9 mouse cellular contexts compared by ENCODE assay signal in the genomic region with DNA sequence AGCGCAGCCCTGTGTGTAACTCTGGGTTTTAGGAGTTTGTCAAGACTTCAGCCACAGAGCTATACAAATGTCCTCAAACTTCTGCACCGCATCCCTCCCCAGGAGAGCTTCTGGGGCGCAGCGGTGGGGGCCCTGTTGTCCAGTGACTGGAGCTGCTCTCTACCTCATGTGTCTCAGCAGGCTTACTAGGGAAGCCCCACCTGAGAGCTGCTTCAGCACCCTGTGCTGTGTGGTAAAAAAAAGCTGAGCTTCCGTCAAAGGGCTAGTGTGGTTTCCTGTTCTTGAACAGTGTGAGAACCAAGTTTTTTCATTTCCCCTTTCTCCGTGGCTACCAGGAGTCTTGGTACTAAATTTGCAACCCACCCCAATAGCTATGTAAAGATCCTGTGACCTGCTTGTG. TPM values are rescaled to one million over a fixed set of nuclear protein-coding genes. Genes with fewer than 3 reads are reported as not detected.
DNase-seq lines count a peak whose midpoint lies in the region; ATAC-seq and TF ChIP-seq lines count a peak whose summit lies in the region.
"Had no signal": no experiment of that assay in that cellular context is flagged by ENCODE, and none has a peak within 500 bp of the region (broad histone marks: within the 10 kb centered on the region; RNA-seq: fewer than 3 reads in every experiment).

No protein-coding gene starts in this region.

- 73% methylated on average over 6 of the region's 6 CpGs for WGBS in lung, embryonic 14.5 days
- WGBS in lung, adult 2 months, result 63% methylated on average over 6 of the region's 6 CpGs
- 73% methylated on average over 6 of the region's 6 CpGs for WGBS in heart, embryonic 11.5 days (ENCODE audit: insufficient replicate concordance)

- H3K27ac ChIP-seq in lung, embryonic 14.5 days (ENCODE audit: low read depth), result peak overlapping the region; percentile 75; the same call in 1 of the 2 replicates
- H3K27ac ChIP-seq in heart, embryonic 11.5 days (ENCODE audit: low read depth, low read length), result peak overlapping the region; percentile 77; the same call in 1 of the 2 replicates

- TF ChIP-seq POLR2A in lung, adult 2 months (IDR thresholded peaks at IDR 0.05; ENCODE audit: borderline replicate concordance, extremely low read depth, low read depth, low read length), result no peak

- no peak for DNase-seq in lung, embryonic 14.5 days
- DNase-seq in lung, adult 2 months, result no peak
- DNase-seq in lung, postnatal 36 days, result peak; percentile 62
- DNase-seq in thymus, postnatal 14 days, result peak; percentile 78
- DNase-seq in gastrocnemius, adult 8-10 months (ENCODE audit: low spot score in 2 of 2), result no peak
- no peak for DNase-seq in Muller cell, postnatal 12 days (ENCODE audit: inconsistent ontology term)
- no peak for DNase-seq in right cerebral cortex, postnatal 25 days
- DNase-seq: adrenal gland, adult 2 months had no signal

- peaks cover 22% of the 10 kb centered on the region for H3K4me1 ChIP-seq in lung, embryonic 14.5 days (ENCODE audit: insufficient read depth)
- peaks cover 9% of the 10 kb centered on the region for H3K4me1 ChIP-seq in lung, adult 2 months (ENCODE audit: control insufficient read depth, insufficient read depth, low read length)
- peaks cover 40% of the 10 kb centered on the region for H3K4me1 ChIP-seq in heart, embryonic 11.5 days (ENCODE audit: control insufficient read depth, insufficient read depth, low read length)

- peak overlapping the region; percentile 15; the same call in 1 of the 2 replicates for H3K4me2 ChIP-seq in lung, embryonic 14.5 days
- no peak overlapping the region for H3K4me2 ChIP-seq in heart, embryonic 11.5 days

- H3K9ac ChIP-seq in lung, embryonic 14.5 days, result no peak overlapping the region
- H3K9ac ChIP-seq in heart, embryonic 11.5 days (ENCODE audit: low read depth, low read length), result 0 out of 2 replicates have a peak overlapping the region, but pooled peaks have one; percentile 6

- H3K4me3 ChIP-seq in lung, embryonic 14.5 days (ENCODE audit: low read depth, low read length), result no peak overlapping the region
- no peak overlapping the region for H3K4me3 ChIP-seq in lung, adult 2 months (replicated peaks; ENCODE audit: extremely low read depth, low read depth, low read length)
- no peak overlapping the region for H3K4me3 ChIP-seq in heart, embryonic 11.5 days (ENCODE audit: low read depth, low read length)

- H3K36me3 ChIP-seq in lung, embryonic 14.5 days (ENCODE audit: insufficient read depth), result peaks cover 12% of the 10 kb centered on the region; the same call in 1 of the 2 replicates
- H3K36me3 ChIP-seq in heart, embryonic 11.5 days (ENCODE audit: control insufficient read depth, insufficient read depth, low read length), result peaks cover 3% of the 10 kb centered on the region

- no peak for TF ChIP-seq CTCF in lung, embryonic 14.5 days (IDR thresholded peaks at IDR 0.05; ENCODE audit: low read depth)
- TF ChIP-seq CTCF in lung, adult 2 months (IDR thresholded peaks at IDR 0.05; ENCODE audit: insufficient read depth, low read length), result no peak

- no peak for ATAC-seq in lung, embryonic 14.5 days (ENCODE audit: insufficient read depth)
- ATAC-seq in heart, embryonic 11.5 days (replicated peaks; ENCODE audit: insufficient number of reproducible peaks, low FRiP score, low TSS enrichment), result no peak

- no peaks in the 10 kb centered on the region for H3K9me3 ChIP-seq in lung, embryonic 14.5 days (ENCODE audit: low read depth, low read length)
- no peaks in the 10 kb centered on the region for H3K9me3 ChIP-seq in heart, embryonic 11.5 days (replicated peaks; ENCODE audit: control insufficient read depth, low read length)

- no peaks in the 10 kb centered on the region for H3K27me3 ChIP-seq in lung, embryonic 14.5 days (ENCODE audit: insufficient read depth, low read length)
- H3K27me3 ChIP-seq in heart, embryonic 11.5 days (ENCODE audit: control insufficient read depth, insufficient read depth, low read length), result no peaks in the 10 kb centered on the region

RNA-seq across cellular contexts. Expression of a gene that starts 22.9 kb away (rescaled TPM):
- 66.4 and 67.4 TPM in 2 replicates for polyA plus RNA-seq in lung, embryonic 14.5 days (2014; fragmentation: Nextera tagmentation; extraction: Ambion mirVana)
- polyA plus RNA-seq in lung, adult 2 months (2012; rRNA removed), result 93.8 and 94.6 TPM in 2 replicates
- polyA plus RNA-seq in heart, embryonic 11.5 days (2014; fragmentation: Nextera tagmentation; extraction: Ambion mirVana), result 53.8 and 57.4 TPM in 2 replicates
- total RNA-seq in gastrocnemius, adult 8-10 months (2022), result 1 to 10 TPM; 4.8 to 6.2 (median 5.8) TPM

RNA-seq across cellular contexts. Expression of a gene that starts 23.0 kb away (rescaled TPM):
- polyA plus RNA-seq in lung, embryonic 14.5 days (2014; fragmentation: Nextera tagmentation; extraction: Ambion mirVana), result 3.9 and 4.0 TPM in 2 replicates
- 2.4 and 3.2 TPM in 2 replicates for polyA plus RNA-seq in lung, adult 2 months (2012; rRNA removed)
- polyA plus RNA-seq in heart, embryonic 11.5 days (2014; fragmentation: Nextera tagmentation; extraction: Ambion mirVana), result 4.6 and 5.5 TPM in 2 replicates
- total RNA-seq in gastrocnemius, adult 8-10 months (2022), result 1 to 10 TPM in 1 of 4 experiments, under 1 TPM in 3; 0.56 to 1.3 (median 0.83) TPM

RNA-seq across cellular contexts. Expression of a gene that starts 23.0 kb away (rescaled TPM):
- polyA plus RNA-seq in lung, embryonic 14.5 days (2014; fragmentation: Nextera tagmentation; extraction: Ambion mirVana), result 11.9 and 12.8 TPM in 2 replicates
- polyA plus RNA-seq in lung, adult 2 months (2012; rRNA removed), result 14.7 and 19.0 TPM in 2 replicates
- polyA plus RNA-seq in heart, embryonic 11.5 days (2014; fragmentation: Nextera tagmentation; extraction: Ambion mirVana), result 5.9 and 8.5 TPM in 2 replicates
- total RNA-seq in gastrocnemius, adult 8-10 months (2022), result 1 to 10 TPM in 3 of 4 experiments, under 1 TPM in 1; 0.92 to 2.1 (median 1.5) TPM

RNA-seq across cellular contexts. Expression of a gene that starts 36.5 kb away (rescaled TPM):
- 0.50 and 0.71 TPM in 2 replicates for polyA plus RNA-seq in lung, embryonic 14.5 days (2014; fragmentation: Nextera tagmentation; extraction: Ambion mirVana)
- polyA plus RNA-seq in lung, adult 2 months (2012; rRNA removed), result 1.2 and 1.3 TPM in 2 replicates
- 0.31 and 0.51 TPM in 2 replicates for polyA plus RNA-seq in heart, embryonic 11.5 days (2014; fragmentation: Nextera tagmentation; extraction: Ambion mirVana)
- total RNA-seq in gastrocnemius, adult 8-10 months (2022), result under 1 TPM in 2 of 4 experiments, not detected in 2; 0.20 to 0.48 TPM

RNA-seq across cellular contexts. Expression of a gene that starts 51.3 kb away (rescaled TPM):
- polyA plus RNA-seq in lung, embryonic 14.5 days (2014; fragmentation: Nextera tagmentation; extraction: Ambion mirVana), result 40.1 and 41.0 TPM in 2 replicates
- 21.0 and 26.2 TPM in 2 replicates for polyA plus RNA-seq in lung, adult 2 months (2012; rRNA removed)
- polyA plus RNA-seq in heart, embryonic 11.5 days (2014; fragmentation: Nextera tagmentation; extraction: Ambion mirVana), result 41.4 and 41.8 TPM in 2 replicates
- total RNA-seq in gastrocnemius, adult 8-10 months (2022), result 10 to 100 TPM; 22.8 to 25.3 (median 24.9) TPM

Comparison
In these comparisons a context has a peak if more than half of its experiments do, and no peak if none do; other contexts are left out.
1. DNase-seq: peak in lung, postnatal 36 days (single experiment) and thymus, postnatal 14 days (single experiment); none in lung, embryonic 14.5 days (single experiment), lung, adult 2 months (single experiment), gastrocnemius, adult 8-10 months (0 of 2), Muller cell, postnatal 12 days (single experiment) and right cerebral cortex, postnatal 25 days (single experiment).